Mouse (Mus musculus): ENCODE data around the gene Lpcat2. TPM values are rescaled to one million over a fixed set of nuclear protein-coding genes. Genes with fewer than 3 reads are reported as not detected.
"Not testable (repeated sequence)": the region's sequence is repeated elsewhere in the genome, so short reads cannot be mapped to it uniquely, and the experiment has no call there.

The Lpcat2 gene
- polyA plus RNA-seq, 1 experiment from 2014 or later: 7.7 TPM

DNA sequence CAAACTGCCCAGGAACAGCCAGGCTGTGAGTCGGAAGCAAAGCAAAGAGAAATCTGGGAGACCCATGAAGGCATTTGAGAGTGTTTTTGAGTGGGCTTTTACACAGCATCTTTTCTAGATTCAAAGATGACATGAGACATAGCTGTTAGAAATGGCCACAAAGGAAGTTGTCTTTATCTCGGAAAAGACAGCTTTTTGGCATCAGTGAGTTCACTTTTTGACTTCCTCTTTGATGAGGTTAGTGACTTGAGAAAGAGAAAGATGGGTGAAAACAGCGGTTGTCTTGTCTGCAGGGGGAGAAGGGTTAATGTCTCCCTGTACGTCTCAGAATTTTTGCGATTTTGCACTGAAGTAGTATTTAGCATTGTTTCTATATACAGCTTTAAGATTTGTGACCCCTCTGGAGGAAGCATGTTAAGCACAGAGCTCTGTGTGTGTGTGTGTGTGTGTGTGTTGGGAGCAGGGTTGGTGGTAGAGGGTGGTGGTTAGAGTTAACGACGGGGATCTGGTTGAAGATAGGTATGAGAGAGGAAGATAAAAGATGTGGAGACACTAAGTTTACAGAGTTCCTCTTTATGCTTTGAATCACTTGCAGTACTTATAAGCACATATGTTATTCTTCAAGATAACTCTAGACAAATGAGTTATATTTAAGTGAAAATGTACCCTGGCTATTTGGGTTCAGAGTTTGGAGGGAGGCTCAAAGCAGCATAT is 1.3 kb downstream of the Lpcat2 start:
- Histone ChIP-seq H3K36me3 (no peaks in the 10 kb centered on the region), H3K27me3 (0 out of 2 replicates have a peak, but pooled peaks cover 3% of the 10 kb centered on the region), H3K27ac (replicated peaks) (no peak overlapping the region), H3K4me3 (no peak overlapping the region), H3K4me2 (replicated peaks) (no peak overlapping the region), H3K9ac (replicated peaks) (no peak overlapping the region), H3K4me1 (peaks cover 4% of the 10 kb centered on the region; the same call in 1 of the 2 replicates), H3K9me3 (no peaks in the 10 kb centered on the region)
- 94% methylated on average over 7 of the region's 7 CpGs for WGBS
- ATAC-seq (replicated peaks): no peak

DNA sequence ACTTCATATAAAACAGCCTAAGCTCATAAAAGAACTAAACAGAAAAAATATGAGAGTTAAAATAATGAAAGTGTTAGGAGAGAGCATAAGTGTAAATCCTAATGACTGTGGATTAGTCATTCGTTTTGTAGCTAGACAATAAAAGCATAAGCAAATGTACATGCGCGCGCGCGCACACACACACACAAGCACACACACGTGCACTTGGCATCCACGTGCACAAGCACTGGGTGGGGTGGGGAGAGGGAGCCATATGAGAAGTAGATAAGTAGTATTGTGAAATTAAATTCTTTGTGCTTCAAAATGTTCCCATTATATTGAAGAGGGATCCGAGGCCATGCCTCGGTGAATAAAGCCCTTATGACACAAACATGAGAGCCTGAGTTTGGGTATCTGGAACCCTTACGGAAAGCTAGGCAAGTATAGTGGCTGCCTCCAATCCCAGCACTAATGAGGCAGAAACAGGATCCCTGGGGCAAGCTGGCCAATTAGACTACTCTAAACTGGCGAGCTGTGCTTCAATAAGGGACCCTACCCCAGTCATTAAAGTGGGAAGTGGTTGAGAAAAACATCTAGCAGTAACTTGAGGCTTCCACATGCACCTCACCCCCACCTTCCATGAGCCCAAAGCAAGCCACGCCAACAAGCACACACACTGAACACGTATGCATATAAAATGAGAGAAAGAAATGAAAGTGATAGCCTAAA is 3.5 kb downstream of the Lpcat2 start:
- no peak overlapping the region for H3K4me3 ChIP-seq
- no peak for ATAC-seq (replicated peaks)
- H3K9me3 ChIP-seq: no peaks in the 10 kb centered on the region
- H3K9ac ChIP-seq (replicated peaks): no peak overlapping the region
- no peak overlapping the region for H3K27ac ChIP-seq (replicated peaks)
- H3K36me3 ChIP-seq: no peaks in the 10 kb centered on the region
- H3K4me1 ChIP-seq: peaks cover 4% of the 10 kb centered on the region; the same call in 1 of the 2 replicates
- 73% methylated on average over 14 of the region's 14 CpGs for WGBS
- no peak overlapping the region for H3K4me2 ChIP-seq (replicated peaks)
- 0 out of 2 replicates have a peak, but pooled peaks cover 3% of the 10 kb centered on the region for H3K27me3 ChIP-seq

DNA sequence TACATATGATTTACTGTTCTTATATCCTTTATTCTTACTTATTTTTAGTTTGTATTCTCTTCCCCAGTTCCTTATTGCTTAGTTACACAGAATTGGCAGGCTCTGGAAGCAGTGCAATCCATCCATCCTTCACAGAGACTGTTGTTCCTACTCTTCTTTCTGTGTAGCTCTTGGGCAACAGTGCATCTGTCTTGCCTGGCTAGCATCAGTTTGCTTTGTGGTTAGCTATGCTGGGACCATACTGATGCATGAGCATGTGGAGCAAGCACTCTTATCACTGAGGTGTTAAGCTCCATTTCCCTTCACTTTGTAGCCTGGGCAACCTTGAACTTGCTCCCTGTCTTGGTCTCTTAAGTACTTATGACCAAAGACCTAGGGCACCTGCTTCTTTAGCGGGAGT is 6.8 kb downstream of the Lpcat2 start:
- no peak for ATAC-seq (replicated peaks)
- WGBS: 94% methylated on average over 1 of the region's 1 CpGs

DNA sequence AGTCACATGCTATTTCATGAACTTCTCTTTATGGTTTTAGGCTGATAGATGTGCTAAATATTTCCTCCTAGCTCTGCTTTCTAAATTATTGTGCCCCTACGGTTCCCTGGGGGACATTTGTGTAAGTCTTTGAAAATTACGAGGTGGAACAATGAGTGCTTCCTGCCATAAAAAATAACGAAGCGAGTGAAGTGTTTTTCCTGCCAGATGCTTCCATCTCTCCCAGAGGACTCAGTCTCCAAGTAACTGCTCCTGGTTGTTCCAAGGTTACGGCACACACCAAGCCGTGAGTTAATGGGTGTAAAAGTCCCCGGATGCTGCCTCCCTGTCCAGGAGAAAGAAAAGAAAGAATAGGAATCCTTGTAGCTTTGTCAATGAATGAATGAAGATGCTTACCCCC is 15.1 kb downstream of the Lpcat2 start:
- no peak for ATAC-seq (replicated peaks)
- no peak overlapping the region for H3K27ac ChIP-seq (replicated peaks)
- H3K9ac ChIP-seq (replicated peaks): no peak overlapping the region
- H3K36me3 ChIP-seq: no peaks in the 10 kb centered on the region
- H3K4me2 ChIP-seq (replicated peaks): no peak overlapping the region
- H3K27me3 ChIP-seq: no peaks in the 10 kb centered on the region
- WGBS: 30% methylated on average over 7 of the region's 7 CpGs
- H3K4me1 ChIP-seq: peaks cover 9% of the 10 kb centered on the region
- no peaks in the 10 kb centered on the region for H3K9me3 ChIP-seq
- H3K4me3 ChIP-seq: no peak overlapping the region

More for the DNA sequence above, 6.8 kb downstream of the Lpcat2 start:
- H3K4me2 ChIP-seq (replicated peaks): no peak overlapping the region
- H3K27ac ChIP-seq (replicated peaks): no peak overlapping the region
- H3K4me1 ChIP-seq: no peaks in the 10 kb centered on the region
- no peaks in the 10 kb centered on the region for H3K9me3 ChIP-seq
- no peaks in the 10 kb centered on the region for H3K27me3 ChIP-seq
- no peak overlapping the region for H3K4me3 ChIP-seq
- no peak overlapping the region for H3K9ac ChIP-seq (replicated peaks)
- no peaks in the 10 kb centered on the region for H3K36me3 ChIP-seq

- Histone ChIP-seq H3K9me3 (no peaks in the 10 kb centered on the region), H3K36me3 (no peaks in the 10 kb centered on the region), H3K27me3 (no peaks in the 10 kb centered on the region), H3K27ac (replicated peaks) (no peak overlapping the region), H3K4me2 (replicated peaks) (no peak overlapping the region), H3K4me3 (no peak overlapping the region), H3K9ac (replicated peaks) (no peak overlapping the region), H3K4me1 (peaks cover 9% of the 10 kb centered on the region)
- WGBS: 47% methylated on average over 10 of the region's 10 CpGs
- no peak for ATAC-seq (replicated peaks)
These were observed 17.1 kb downstream of the Lpcat2 start for GRCm38 (mm10) chr8:92872063-92872759.

DNA sequence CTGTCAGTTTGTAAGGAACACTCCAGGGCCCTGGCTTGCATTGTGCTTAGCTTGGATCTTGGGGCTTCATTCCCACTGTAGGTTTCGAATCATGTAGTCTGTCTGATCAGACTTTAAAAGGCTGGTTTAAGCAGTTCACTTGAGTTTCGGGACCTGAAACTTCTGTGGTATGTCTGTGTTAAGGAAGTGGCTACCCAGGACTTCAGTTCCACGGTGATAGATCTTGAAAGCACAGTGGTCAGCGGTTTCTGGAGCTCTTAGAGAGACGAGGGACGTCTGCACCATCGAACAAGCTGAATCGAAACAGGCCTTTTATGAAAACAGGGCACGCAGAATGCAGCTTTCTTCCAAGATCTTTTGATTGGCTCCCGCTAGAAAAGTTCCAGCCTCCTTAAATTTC is 20.7 kb downstream of the Lpcat2 start:
- Histone ChIP-seq H3K27me3 (no peaks in the 10 kb centered on the region), H3K36me3 (no peaks in the 10 kb centered on the region), H3K9ac (replicated peaks) (no peak overlapping the region), H3K27ac (replicated peaks) (no peak overlapping the region), H3K9me3 (no peaks in the 10 kb centered on the region), H3K4me2 (replicated peaks) (no peak overlapping the region), H3K4me3 (no peak overlapping the region), H3K4me1 (peaks cover 9% of the 10 kb centered on the region)
- WGBS: 35% methylated on average over 10 of the region's 10 CpGs
- no peak for ATAC-seq (replicated peaks)

DNA sequence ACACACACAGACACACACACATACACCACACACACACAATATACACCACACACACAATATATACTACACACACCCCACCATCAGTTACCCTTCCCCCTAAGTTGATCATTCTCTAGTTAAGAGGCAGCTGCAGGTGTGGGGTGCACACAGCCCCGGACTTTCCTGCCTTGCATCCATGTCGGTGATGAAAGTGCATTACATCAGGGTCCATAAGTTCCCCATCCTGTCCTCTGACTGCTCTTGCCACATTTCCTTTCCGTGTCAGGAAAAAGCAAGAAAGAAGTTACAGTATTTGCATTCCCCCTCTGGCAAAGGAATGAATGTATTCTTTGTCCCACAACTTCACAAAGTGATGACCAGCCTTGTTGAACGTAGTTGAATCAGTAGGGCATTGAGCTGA is 26.1 kb downstream of the Lpcat2 start:
- Histone ChIP-seq H3K4me2 (replicated peaks) (no peak overlapping the region), H3K36me3 (no peaks in the 10 kb centered on the region), H3K4me1 (no peaks in the 10 kb centered on the region), H3K27me3 (no peaks in the 10 kb centered on the region), H3K4me3 (no peak overlapping the region), H3K9me3 (no peaks in the 10 kb centered on the region), H3K27ac (replicated peaks) (no peak overlapping the region), H3K9ac (replicated peaks) (no peak overlapping the region)
- ATAC-seq (replicated peaks): no peak
- 71% methylated on average over 4 of the region's 4 CpGs for WGBS

DNA sequence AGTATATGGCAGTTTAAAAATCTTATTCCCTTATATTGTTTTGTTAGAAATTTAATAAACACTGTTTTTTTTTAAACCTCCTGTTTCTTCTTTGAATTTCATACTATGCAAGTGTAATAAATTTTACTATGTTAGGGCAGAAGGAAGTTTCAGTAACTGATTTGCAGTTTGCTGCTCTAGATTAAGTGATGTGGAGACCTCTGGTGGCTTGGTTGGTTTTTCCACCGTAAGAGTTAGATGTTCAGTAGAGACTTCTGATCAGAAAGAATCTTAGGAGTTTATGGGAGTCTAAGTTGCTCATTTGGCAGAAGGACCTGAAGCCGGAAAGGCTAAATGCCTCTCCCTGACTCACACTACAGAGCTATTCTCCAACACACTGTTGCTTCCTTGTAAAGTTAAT is 28.6 kb downstream of the Lpcat2 start:
- Histone ChIP-seq H3K27ac (replicated peaks) (no peak overlapping the region), H3K36me3 (no peaks in the 10 kb centered on the region), H3K4me2 (replicated peaks) (no peak overlapping the region), H3K4me3 (no peak overlapping the region), H3K4me1 (no peaks in the 10 kb centered on the region), H3K9ac (replicated peaks) (no peak overlapping the region), H3K27me3 (no peaks in the 10 kb centered on the region), H3K9me3 (no peaks in the 10 kb centered on the region)
- no peak for ATAC-seq (replicated peaks)
- whole genome bisulfite sequencing: 80% methylated on average over 2 of the region's 2 CpGs

DNA sequence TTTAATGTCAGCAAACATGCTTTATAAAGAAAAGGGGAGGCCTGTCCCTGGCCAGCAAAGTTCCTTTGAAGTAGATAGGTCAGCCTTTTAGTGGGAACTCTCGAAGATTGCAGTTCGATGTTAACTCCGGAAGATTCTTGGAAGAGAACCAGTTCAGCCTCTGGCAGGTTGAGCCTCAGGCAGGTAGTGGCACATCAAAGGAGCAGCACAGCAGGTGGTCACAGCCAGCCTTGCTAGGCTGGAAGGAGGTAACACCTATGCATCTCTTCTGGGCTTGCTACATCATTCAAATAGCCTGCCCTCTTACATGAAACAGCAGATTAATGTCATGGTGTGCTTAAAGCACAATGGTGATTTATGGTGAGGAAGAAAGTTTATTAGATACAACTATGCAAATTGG is 37.1 kb downstream of the Lpcat2 start:
- H3K27ac ChIP-seq (replicated peaks): not testable (repeated sequence)

GRCm38 (mm10) chr8:92893870-92894269 is 38.7 kb downstream of the Lpcat2 start:
- Histone ChIP-seq H3K4me1 (no peaks in the 10 kb centered on the region), H3K9ac (replicated peaks) (no peak overlapping the region), H3K9me3 (no peaks in the 10 kb centered on the region), H3K27ac (replicated peaks) (no peak overlapping the region), H3K27me3 (no peaks in the 10 kb centered on the region), H3K36me3 (no peaks in the 10 kb centered on the region), H3K4me2 (replicated peaks) (no peak overlapping the region), H3K4me3 (no peak overlapping the region)
- 87% methylated on average over 2 of the region's 2 CpGs for WGBS
- ATAC-seq (replicated peaks): no peak

More for the DNA sequence above, 37.1 kb downstream of the Lpcat2 start:
- ATAC-seq (replicated peaks); H3K4me2 ChIP-seq (replicated peaks); H3K4me1 ChIP-seq; H3K27me3 ChIP-seq; H3K36me3 ChIP-seq; H3K9ac ChIP-seq (replicated peaks); H3K4me3 ChIP-seq; H3K9me3 ChIP-seq: not testable (repeated sequence)
- WGBS: 81% methylated on average over 3 of the region's 3 CpGs

DNA sequence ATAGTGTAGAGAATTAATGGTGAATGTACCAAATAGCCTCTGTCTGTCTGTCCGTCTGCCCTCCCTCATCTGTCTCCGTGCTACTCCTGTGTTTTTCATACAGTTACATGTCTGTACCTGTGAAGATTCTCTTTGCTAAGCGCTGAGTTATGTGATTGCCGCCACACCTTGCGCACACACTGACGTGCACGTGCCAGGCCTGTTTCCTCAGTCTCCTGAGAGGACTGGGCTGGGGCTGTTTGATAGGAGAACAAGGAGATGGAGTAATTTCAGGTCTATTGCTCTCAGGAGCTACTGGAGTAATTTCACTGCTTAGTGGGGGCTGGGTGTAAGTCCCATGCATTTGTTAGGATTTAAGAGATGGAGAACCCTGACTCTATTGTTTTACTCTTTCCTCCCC is 39.9 kb downstream of the Lpcat2 start:
- H3K9ac ChIP-seq (replicated peaks): no peak overlapping the region
- no peak overlapping the region for H3K27ac ChIP-seq (replicated peaks)
- no peaks in the 10 kb centered on the region for H3K4me1 ChIP-seq
- no peak for ATAC-seq (replicated peaks)
- H3K36me3 ChIP-seq: no peaks in the 10 kb centered on the region
- no peaks in the 10 kb centered on the region for H3K27me3 ChIP-seq
- H3K4me3 ChIP-seq: no peak overlapping the region
- 89% methylated on average over 7 of the region's 7 CpGs for whole genome bisulfite sequencing
- no peaks in the 10 kb centered on the region for H3K9me3 ChIP-seq
- no peak overlapping the region for H3K4me2 ChIP-seq (replicated peaks)

DNA sequence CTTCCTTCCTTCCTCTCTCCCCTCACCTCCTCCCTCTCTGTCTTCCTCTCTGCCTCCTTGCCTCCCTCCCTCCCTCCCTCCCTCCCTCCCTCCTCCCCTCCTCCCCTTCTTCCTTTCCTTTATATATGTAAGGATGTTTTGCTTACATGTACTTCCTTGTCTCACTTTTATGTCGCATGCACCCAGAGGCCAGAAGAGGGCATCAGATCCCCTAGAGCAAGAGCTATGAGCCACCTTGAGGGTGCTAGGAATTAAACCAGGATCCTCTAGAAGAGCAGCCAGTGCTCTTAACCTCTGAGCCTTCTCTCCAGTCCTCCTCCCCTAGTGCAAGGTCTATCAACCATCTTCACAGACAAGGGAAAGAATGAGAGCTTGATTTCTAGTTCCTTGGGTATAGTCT is 40.9 kb downstream of the Lpcat2 start:
- Histone ChIP-seq H3K4me2 (replicated peaks) (no peak overlapping the region), H3K36me3 (no peaks in the 10 kb centered on the region), H3K4me1 (no peaks in the 10 kb centered on the region), H3K4me3 (no peak overlapping the region), H3K9me3 (no peaks in the 10 kb centered on the region), H3K27me3 (no peaks in the 10 kb centered on the region), H3K9ac (replicated peaks) (no peak overlapping the region), H3K27ac (replicated peaks) (no peak overlapping the region)
- no peak for ATAC-seq (replicated peaks)
- 71% methylated on average over 1 of the region's 1 CpGs for WGBS

All from forebrain, embryonic 15.5 days (tissue).